Mouse (Mus musculus) midbrain, embryonic 13.5 days (tissue): ENCODE measurements around the gene Tnfaip2. TPM values are rescaled to one million over a fixed set of nuclear protein-coding genes. Genes with fewer than 3 reads are reported as not detected.
A peak's percentile ranks its signal among the peaks of the same experiment; 100 is the strongest.

Source experiments
- ATAC-seq: fragments of 200-750 bp; cut with Nextera tagmentation; 2 replicates; pipeline ENCODE4 v1.8.0; 2017; ENCODE audit warnings: mild to moderate bottlenecking, moderate TSS enrichment, moderate library complexity
- H3K27ac ChIP-seq: fragments of 300-500 bp; sonication (generic); 2 replicates; pipeline ENCODE4 v1.5.1; 2015; ENCODE audit warnings: inconsistent platforms, mild to moderate bottlenecking, moderate library complexity
- H3K27me3 ChIP-seq: fragments of 300-500 bp; sonication (generic); 2 replicates; pipeline ENCODE4 v1.6.1; 2015; ENCODE audit warnings: mild to moderate bottlenecking, inconsistent platforms
- H3K36me3 ChIP-seq: fragments of 300-500 bp; sonication (generic); 2 replicates; pipeline ENCODE4 v1.6.1; 2015; ENCODE audit warnings: mild to moderate bottlenecking, inconsistent platforms
- H3K4me1 ChIP-seq: fragments of 300-500 bp; sonication (generic); replicated peaks from 2 replicates; pipeline ENCODE4 v1.6.1; 2015; ENCODE audit warnings: inconsistent platforms
- H3K4me2 ChIP-seq: fragments of 300-500 bp; sonication (generic); replicated peaks from 2 replicates; pipeline ENCODE4 v1.6.1; 2015; ENCODE audit warnings: moderate library complexity, mild to moderate bottlenecking, inconsistent platforms
- H3K4me3 ChIP-seq: fragments of 300-500 bp; sonication (generic); replicated peaks from 2 replicates; pipeline ENCODE4 v1.5.1; 2015; ENCODE audit warnings: mild to moderate bottlenecking, inconsistent platforms
- H3K9ac ChIP-seq: fragments of 300-500 bp; sonication (generic); replicated peaks from 2 replicates; pipeline ENCODE4 v1.6.1; 2015; ENCODE audit warnings: mild to moderate bottlenecking, inconsistent platforms
- H3K9me3 ChIP-seq: fragments of 300-500 bp; sonication (generic); 2 replicates; pipeline ENCODE4 v1.6.1; 2016; ENCODE audit warnings: mild to moderate bottlenecking, inconsistent platforms
- WGBS: fragments of 180-500 bp; shearing (Covaris S2); methylation state at CpG from one replicate; pipeline ENCODE4 v1.1.7; 2015; 5-methylcytosine and 5-hydroxymethylcytosine counted together
- polyA plus RNA-seq: library from polyadenylated mRNA; unstranded; fragments of >200 nt; fragmentation: Nextera tagmentation; extraction: Ambion mirVana; gene quantifications from 2 replicates; pipeline ENCODE4 v1.2.1, GENCODE M21; 2015

Tnfaip2 gene
- polyA plus RNA-seq, 1 experiment from 2014 or later: 0.28 TPM

DNA sequence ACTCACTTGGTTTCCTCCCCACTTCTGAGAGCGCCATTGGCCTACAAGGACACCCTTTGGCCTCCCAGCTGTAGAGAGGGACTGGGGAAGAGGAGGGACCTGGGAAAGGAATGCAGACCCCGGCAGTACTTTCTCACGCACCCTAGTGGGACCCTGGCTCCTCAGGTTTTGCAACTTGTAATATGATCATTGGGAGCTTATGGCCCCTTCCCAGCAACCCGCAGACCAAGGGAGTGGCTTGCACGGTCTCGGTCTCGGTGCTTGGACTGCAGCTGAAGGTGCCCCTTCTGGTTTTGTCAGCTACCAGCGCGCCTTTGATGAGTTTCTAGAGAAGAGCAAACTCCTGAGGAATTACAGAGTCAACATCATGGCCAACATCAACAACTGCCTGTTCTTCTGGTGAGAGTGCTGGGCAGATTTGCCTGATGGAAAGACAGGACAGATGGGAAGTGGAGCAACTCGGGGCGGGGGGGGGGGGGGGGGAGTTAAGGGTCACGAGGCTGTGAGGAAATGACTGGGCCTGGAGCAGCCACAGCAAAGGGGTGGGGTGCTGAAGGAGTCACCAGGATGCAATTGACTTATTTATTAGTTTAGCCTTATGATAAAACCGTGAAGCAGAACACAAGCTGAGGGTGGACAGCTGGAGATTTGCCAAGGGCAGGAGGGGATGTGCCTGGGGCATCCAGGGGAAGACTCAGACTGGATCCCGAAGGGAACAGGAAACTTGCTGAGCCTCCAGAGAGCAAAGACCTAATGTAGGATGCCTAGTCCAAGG, 6.8 kb downstream of the Tnfaip2 start:
- Histone ChIP-seq H3K9me3 (no peaks in the 10 kb centered on the region), H3K4me2 (no peak overlapping the region), H3K4me3 (no peak overlapping the region), H3K4me1 (peaks cover 17% of the 10 kb centered on the region), H3K36me3 (no peaks in the 10 kb centered on the region), H3K9ac (no peak overlapping the region), H3K27me3 (peaks cover 94% of the 10 kb centered on the region), H3K27ac (no peak overlapping the region)
- WGBS: 21% methylated on average over 13 of the region's 14 CpGs
- ATAC-seq: no peak

DNA sequence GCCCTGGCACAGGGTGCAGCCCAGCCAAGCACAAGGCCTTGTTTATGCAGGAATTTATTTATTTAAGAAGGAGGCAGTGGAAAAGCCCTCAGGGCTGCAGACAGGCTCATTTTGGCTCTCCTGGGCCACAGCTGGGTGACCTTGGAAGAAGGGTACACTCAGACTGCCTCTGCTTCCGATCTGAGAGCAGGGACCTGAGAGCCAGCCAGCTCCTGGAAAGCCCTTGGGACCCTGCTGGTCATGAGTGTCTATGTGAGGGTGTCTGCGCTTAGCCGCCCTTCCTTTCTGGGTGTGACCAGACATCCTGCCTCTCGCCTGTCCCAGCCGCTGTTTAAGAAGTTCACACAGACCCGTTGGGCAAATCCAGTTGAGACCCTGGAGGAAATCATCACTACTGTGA, 8.1 kb downstream of the Tnfaip2 start:
- Histone ChIP-seq H3K9me3 (no peaks in the 10 kb centered on the region), H3K27ac (no peak overlapping the region), H3K4me2 (no peak overlapping the region), H3K9ac (no peak overlapping the region), H3K4me1 (peaks cover 14% of the 10 kb centered on the region), H3K4me3 (no peak overlapping the region), H3K36me3 (no peaks in the 10 kb centered on the region), H3K27me3 (peaks cover 86% of the 10 kb centered on the region)
- WGBS: 50% methylated on average over 6 of the region's 6 CpGs
- no peak for ATAC-seq

DNA sequence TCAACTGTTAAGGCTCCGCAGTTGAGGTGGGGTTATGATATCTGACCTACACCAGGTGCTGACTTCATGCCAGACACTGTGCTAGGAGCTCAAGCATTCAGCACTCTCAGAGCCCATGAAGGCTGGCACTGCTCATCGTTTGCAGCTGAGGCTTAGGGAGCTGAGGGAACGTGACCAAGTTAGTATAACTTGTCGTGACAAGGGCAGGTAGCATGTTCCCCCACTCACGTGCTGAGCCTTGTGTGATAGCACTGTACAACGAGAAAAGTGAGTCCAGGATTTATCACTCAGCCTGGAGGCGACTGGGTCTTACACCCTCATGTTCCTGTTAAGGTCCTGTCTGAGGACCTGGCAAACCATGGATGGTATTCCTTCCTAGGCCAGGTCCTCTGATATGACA, 9.3 kb downstream of the Tnfaip2 start:
- Histone ChIP-seq H3K9ac (no peak overlapping the region), H3K27me3 (peaks cover 86% of the 10 kb centered on the region), H3K9me3 (no peaks in the 10 kb centered on the region), H3K4me2 (no peak overlapping the region), H3K36me3 (no peaks in the 10 kb centered on the region), H3K4me1 (0 out of 2 replicates have a peak, but pooled peaks cover 3% of the 10 kb centered on the region), H3K4me3 (no peak overlapping the region), H3K27ac (no peak overlapping the region)
- WGBS: 84% methylated on average over 7 of the region's 7 CpGs
- ATAC-seq: no peak

DNA sequence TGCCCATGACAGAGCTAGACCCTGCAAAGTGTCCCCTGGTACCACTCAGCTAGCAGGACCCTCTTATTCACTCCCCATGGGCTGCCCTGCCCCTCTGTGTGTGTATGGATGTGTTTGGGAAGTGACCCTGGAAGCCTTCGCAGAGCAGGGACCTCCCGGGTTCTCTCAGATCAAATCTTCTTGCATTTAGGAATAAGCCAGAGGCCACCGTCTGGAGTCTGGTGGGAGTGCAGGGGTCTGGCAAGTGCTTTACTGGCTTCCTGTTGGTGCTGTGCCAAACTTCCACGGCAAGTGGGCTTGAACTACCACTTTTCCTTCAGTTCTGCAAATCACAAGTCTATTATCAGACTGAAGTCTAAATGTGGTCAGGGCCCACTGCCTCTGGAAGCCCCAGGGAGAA, 11.8 kb downstream of the Tnfaip2 start:
- no peak overlapping the region for H3K4me3 ChIP-seq
- H3K9me3 ChIP-seq: no peaks in the 10 kb centered on the region
- no peak overlapping the region for H3K27ac ChIP-seq
- no peak for ATAC-seq
- 29% methylated on average over 4 of the region's 4 CpGs for WGBS
- H3K36me3 ChIP-seq: no peaks in the 10 kb centered on the region
- no peak overlapping the region for H3K9ac ChIP-seq
- H3K4me1 ChIP-seq: 0 out of 2 replicates have a peak, but pooled peaks cover 3% of the 10 kb centered on the region
- peaks cover 79% of the 10 kb centered on the region for H3K27me3 ChIP-seq
- H3K4me2 ChIP-seq: no peak overlapping the region

DNA sequence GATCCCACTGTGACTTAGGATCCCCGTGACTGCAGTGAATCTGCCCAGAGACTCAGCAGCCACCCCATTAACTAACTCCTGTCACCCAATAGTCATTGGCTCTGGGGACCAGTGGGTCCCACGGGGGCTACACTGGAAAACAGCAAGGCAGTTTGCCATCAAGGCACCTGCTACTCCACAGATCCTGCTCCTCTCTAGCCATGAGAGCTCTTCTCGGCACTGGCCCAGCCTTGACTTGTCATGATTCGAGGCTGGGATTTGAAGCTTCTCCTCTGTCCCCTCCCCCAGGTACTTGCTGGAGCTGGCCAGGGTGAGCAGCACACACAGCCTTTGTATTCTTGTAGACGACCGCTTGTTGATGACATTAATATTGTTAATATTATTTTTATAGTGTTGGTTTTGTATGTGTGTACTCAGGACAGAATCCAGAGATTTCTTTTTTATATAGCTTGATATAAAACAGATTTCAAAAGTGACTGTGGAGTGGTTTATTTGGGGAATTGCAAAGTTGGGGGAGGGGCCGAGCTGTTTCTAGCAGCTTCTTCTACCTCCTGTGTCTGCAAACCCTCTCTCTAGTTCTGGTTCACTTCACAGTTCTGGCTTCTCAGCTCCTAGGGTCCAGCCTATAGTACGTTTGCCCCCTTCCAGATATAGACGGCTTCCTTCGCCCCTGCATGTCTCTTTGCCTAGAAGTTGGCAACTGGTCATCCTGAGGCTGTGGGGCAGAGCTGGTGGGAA, 12.4 kb downstream of the Tnfaip2 start:
- 70% methylated on average over 10 of the region's 10 CpGs for WGBS
- no peak overlapping the region for H3K4me3 ChIP-seq
- H3K4me2 ChIP-seq: no peak overlapping the region
- peaks cover 77% of the 10 kb centered on the region for H3K27me3 ChIP-seq
- ATAC-seq: no peak
- 0 out of 2 replicates have a peak, but pooled peaks cover 2% of the 10 kb centered on the region for H3K4me1 ChIP-seq
- H3K9me3 ChIP-seq: no peaks in the 10 kb centered on the region
- no peaks in the 10 kb centered on the region for H3K36me3 ChIP-seq
- no peak overlapping the region for H3K9ac ChIP-seq
- no peak overlapping the region for H3K27ac ChIP-seq

DNA sequence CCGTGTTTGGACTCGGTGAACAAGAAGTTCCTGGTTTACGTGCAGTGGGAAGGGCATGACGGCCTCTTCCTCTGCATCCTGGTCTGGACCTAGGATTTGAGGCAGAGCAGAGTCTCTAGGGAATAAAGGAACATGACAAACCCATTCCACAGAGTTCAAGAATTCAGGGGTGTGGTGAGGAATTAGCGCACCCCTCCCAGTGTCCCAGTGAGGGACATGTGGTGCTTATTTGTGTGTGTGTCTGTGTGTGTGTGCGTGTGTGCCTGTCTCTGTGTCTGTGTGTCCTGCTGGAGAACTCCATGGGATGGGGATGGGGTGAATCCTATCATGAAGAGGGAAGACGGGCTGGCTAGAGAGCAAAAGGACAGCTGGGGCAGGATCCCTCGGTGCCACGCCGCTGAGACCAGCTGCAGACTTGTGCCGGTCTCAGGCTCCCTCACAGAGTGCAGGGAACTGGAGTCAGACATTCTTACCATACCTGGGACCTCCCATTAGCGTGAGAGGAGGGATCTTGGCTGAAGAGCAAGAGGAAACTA, 13.1 kb downstream of the Tnfaip2 start:
- Histone ChIP-seq H3K36me3 (no peaks in the 10 kb centered on the region), H3K27ac (no peak overlapping the region), H3K4me1 (no peaks in the 10 kb centered on the region), H3K9me3 (no peaks in the 10 kb centered on the region), H3K27me3 (peaks cover 71% of the 10 kb centered on the region), H3K4me2 (no peak overlapping the region), H3K4me3 (no peak overlapping the region), H3K9ac (no peak overlapping the region)
- ATAC-seq: no peak
- WGBS: 75% methylated on average over 12 of the region's 12 CpGs

DNA sequence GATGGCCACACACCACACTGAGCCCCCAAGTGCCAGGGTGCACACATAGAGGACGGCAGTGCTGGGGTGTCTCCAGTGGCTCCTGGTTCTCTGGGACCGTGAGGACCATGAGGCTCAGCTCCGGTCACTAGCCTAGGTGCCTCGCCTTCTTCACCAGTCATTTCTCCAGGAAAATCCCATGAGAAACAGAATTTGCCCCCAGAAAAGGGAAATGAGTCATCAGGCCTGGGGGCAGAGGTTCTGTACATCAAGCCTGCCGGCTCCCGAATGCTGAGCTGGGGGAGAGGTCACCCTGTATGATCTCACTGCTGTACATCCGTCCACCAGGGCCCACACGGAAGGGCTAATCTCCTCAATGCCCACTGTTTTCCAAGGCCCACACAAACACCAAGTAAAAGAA, 13.6 kb downstream of the Tnfaip2 start:
- Histone ChIP-seq H3K36me3 (no peaks in the 10 kb centered on the region), H3K9ac (no peak overlapping the region), H3K4me2 (no peak overlapping the region), H3K4me1 (no peaks in the 10 kb centered on the region), H3K27me3 (peaks cover 66% of the 10 kb centered on the region), H3K9me3 (no peaks in the 10 kb centered on the region), H3K4me3 (no peak overlapping the region), H3K27ac (no peak overlapping the region)
- 59% methylated on average over 8 of the region's 8 CpGs for WGBS
- no peak for ATAC-seq

DNA sequence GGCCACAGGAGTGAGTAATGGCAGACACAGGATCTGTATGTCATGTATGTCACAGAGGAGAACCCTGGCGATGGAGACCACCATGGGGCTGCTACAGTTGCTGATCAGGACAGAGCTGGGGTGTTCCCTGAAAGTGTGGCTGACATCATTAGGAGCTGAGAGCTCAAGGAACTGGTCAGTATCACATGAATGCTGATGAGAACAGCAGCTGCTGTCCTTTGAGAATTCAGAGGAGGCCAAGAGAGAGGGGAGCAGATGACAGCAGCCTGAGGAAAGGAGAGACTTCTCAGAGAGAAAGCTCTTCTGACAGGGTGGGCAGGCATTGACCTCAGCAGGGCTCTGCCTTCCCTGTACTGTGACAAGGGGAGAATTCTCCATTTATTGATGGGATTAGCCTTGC, 15.5 kb downstream of the Tnfaip2 start:
- Histone ChIP-seq H3K9ac (no peak overlapping the region), H3K4me3 (no peak overlapping the region), H3K36me3 (no peaks in the 10 kb centered on the region), H3K4me1 (no peaks in the 10 kb centered on the region), H3K9me3 (no peaks in the 10 kb centered on the region), H3K27ac (no peak overlapping the region), H3K27me3 (peaks cover 51% of the 10 kb centered on the region; the same call in 1 of the 2 replicates), H3K4me2 (no peak overlapping the region)
- WGBS: 83% methylated on average over 1 of the region's 1 CpGs
- ATAC-seq: no peak

DNA sequence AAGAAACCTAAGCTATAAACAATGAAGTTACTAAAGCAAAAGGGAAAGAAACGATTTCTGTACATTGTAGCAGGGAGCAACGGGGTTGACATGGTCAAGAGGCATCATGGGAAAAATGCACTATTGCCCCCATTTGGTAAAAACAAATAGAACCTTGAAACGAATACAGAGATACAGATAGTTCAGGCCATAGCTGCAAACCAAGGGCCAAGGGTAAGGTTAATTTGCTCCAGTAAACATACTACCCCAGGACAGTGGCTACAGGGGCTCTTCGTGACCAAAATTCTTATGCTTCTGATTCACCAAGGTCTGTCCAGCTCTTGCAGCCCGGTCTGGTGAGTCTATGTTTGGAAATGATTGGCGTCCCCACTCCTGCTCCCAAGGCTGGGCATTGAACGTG, 21.3 kb downstream of the Tnfaip2 start:
- no peaks in the 10 kb centered on the region for H3K4me1 ChIP-seq
- peaks cover 14% of the 10 kb centered on the region; the same call in 1 of the 2 replicates for H3K27me3 ChIP-seq
- H3K27ac ChIP-seq: no peak overlapping the region
- no peak for ATAC-seq
- H3K4me3 ChIP-seq: no peak overlapping the region
- H3K4me2 ChIP-seq: no peak overlapping the region
- no peak overlapping the region for H3K9ac ChIP-seq
- 87% methylated on average over 7 of the region's 7 CpGs for WGBS
- no peaks in the 10 kb centered on the region for H3K36me3 ChIP-seq
- H3K9me3 ChIP-seq: no peaks in the 10 kb centered on the region

DNA sequence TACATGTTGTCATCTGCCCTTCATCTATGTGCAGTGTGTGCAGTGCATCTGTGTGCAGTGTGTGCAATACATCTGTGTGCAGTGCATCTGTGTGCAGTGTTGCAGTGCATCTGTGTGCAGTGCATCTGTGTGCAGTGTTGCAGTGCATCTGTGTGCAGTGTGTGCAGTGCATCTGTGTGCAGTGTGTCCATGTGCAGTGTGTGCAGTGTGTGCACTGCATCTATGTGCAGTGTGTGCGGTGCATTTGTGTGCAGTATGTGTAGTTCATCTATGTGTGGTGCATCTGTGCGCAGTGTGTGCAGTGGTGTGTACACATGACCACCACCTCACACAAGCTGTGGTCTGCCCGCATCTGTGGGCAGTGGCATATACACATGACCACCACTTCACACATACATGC, 24.1 kb downstream of the Tnfaip2 start:
- Histone ChIP-seq H3K4me3 (no peak overlapping the region), H3K36me3 (no peaks in the 10 kb centered on the region), H3K27ac (no peak overlapping the region), H3K4me2 (no peak overlapping the region), H3K4me1 (no peaks in the 10 kb centered on the region), H3K9ac (no peak overlapping the region), H3K9me3 (no peaks in the 10 kb centered on the region), H3K27me3 (peaks cover 8% of the 10 kb centered on the region; the same call in 1 of the 2 replicates)
- 95% methylated on average over 3 of the region's 3 CpGs for WGBS
- ATAC-seq: no peak

DNA sequence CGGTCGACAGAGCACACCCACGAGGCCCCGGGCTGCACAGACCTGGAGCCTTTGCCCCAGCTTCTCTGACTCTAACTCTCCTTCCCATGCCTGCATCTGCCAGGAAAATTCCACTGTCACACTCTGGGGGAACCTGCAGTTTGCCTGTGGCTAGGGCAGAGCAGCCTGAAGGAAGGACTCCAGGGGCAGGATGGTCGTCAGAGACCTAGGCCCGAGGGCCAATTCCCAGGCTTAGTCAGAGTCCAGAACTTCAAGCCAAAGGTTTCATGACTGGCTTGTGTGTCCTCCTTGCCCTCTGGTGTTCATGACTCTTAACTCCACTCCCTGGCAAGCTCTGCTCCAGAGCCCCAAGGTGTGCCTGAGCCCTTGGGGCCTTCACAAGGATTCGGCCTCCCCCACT, 25.9 kb downstream of the Tnfaip2 start:
- 63% methylated on average over 7 of the region's 7 CpGs for WGBS
- no peaks in the 10 kb centered on the region for H3K4me1 ChIP-seq
- H3K27ac ChIP-seq: no peak overlapping the region
- H3K36me3 ChIP-seq: no peaks in the 10 kb centered on the region
- H3K9me3 ChIP-seq: no peaks in the 10 kb centered on the region
- no peak overlapping the region for H3K4me3 ChIP-seq
- ATAC-seq: no peak
- H3K27me3 ChIP-seq: peaks cover 4% of the 10 kb centered on the region; the same call in 1 of the 2 replicates
- no peak overlapping the region for H3K4me2 ChIP-seq
- no peak overlapping the region for H3K9ac ChIP-seq

DNA sequence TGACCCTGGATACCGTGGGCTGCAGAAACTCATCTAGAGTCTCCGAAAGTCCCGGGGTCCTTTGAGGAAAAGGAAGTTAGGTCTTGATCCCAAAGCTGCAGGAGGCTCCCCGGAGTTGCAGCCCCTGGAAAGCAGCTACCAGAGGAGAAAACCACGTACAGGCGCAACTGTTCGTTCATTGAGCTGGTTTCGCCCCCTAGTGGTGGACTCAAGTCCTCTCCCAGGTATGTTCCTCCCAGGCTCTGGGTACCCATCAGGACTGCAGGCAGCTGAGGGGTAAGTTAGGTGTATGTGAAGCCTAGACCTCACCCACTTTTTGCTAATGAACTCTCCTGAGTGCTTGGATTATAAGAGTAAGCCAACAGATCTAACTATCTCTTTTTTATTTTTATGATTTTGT, 27.2 kb downstream of the Tnfaip2 start:
- Histone ChIP-seq H3K4me1 (no peaks in the 10 kb centered on the region), H3K9me3 (no peaks in the 10 kb centered on the region), H3K4me2 (no peak overlapping the region), H3K27ac (no peak overlapping the region), H3K4me3 (no peak overlapping the region), H3K36me3 (no peaks in the 10 kb centered on the region), H3K27me3 (peaks cover 4% of the 10 kb centered on the region; the same call in 1 of the 2 replicates), H3K9ac (no peak overlapping the region)
- ATAC-seq: 0 out of 2 replicates have a peak, but pooled peaks have one; percentile 60
- WGBS: 11% methylated on average over 8 of the region's 8 CpGs
